Mouse (Mus musculus) thymus, adult 2 months (tissue): ENCODE measurements around the gene Bahcc1.

Experiments
- CTCF ChIP-seq: fragments of 200-500 bp; IDR thresholded peaks from 2 replicates; pipeline ENCODE4 v1.5.1; 2012; ENCODE audit warnings: mild to moderate bottlenecking, control low read depth, low read length, moderate library complexity, borderline replicate concordance; ENCODE audit not compliant: control insufficient read depth, poor library complexity, insufficient read depth; ENCODE audit errors: extremely low read depth
- POLR2A ChIP-seq: fragments of 200-500 bp; IDR thresholded peaks from 2 replicates; pipeline ENCODE4 v1.6.1; 2012; ENCODE audit warnings: mild to moderate bottlenecking, low read length, control low read depth, moderate library complexity; ENCODE audit not compliant: control insufficient read depth, poor library complexity, insufficient read depth; ENCODE audit errors: extremely low read depth

- no peak for TF ChIP-seq CTCF
- no peak for TF ChIP-seq POLR2A
Observed at GRCm38 (mm10) chr11:120186821-120187235, 45.9 kb upstream of the Bahcc1 start.
